Mouse (Mus musculus): ENCODE measurements at regions not wholly inside any gene's neighbourhood (a gene's known extent, or its start where the extent isn't known, plus 50 kb on each side); places are given as distances from the start of the nearest gene placed in this dataset.

- DNase-seq = no peak
Observed at GRCm38 (mm10) chrX:10770575-10770974, 55.8 kb downstream of the Mid1ip1 start.

DNA sequence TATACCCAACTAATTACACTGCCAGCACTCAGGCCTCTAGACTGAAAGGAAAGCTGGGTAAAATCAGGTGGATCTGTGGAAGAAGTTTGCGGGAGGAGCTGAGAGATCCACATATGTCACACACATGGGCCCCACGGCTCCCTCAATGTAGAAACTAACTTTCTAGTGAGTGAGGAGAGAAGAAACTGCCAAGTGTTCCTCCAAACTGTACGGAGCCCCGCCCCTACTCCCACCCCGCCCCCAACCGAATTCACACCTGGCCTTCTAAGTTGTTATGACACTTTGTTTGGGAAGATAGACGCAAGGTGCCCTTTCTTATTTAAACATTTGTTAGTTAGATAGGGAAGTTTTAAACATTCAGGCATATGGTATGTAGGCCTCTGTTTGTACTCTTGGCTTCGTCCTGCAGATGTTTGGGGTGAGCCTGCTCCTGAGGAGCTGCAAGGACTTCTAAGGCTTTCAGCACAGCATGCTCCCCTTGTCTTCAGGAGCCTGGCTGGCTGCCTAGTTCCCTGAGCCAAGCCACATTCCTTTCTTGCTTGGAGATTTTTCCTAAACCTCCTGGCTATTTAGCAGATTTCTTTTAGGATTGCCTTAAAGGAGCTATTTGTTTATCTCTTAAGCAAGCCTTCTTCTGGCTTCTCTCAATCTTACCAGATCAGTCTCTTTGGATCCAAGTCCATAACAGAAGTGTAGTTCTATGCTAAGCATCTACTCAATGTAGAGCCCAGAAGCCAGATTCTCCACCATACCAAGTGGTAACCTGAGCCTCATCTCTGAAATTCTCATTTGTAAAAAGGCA, 61.1 kb downstream of the Mid1ip1 start:
- peak; percentile 31 for DNase-seq

DNA sequence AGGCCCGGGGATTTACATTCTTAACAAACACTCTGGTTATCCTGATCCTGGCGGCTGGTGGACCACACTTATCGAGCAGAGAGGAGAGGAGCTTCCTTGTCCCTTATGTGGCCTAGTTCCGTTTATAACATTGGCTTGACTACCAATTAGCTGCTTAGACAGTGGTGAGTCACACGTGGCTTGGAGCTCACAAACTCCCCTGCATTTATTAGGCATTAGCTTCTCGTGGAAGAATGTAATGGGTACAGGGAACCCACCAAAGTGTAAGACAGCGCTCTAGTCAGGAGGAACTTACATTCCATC, 61.7 kb downstream of the Mid1ip1 start:
- peak; percentile 1 for DNase-seq

DNA sequence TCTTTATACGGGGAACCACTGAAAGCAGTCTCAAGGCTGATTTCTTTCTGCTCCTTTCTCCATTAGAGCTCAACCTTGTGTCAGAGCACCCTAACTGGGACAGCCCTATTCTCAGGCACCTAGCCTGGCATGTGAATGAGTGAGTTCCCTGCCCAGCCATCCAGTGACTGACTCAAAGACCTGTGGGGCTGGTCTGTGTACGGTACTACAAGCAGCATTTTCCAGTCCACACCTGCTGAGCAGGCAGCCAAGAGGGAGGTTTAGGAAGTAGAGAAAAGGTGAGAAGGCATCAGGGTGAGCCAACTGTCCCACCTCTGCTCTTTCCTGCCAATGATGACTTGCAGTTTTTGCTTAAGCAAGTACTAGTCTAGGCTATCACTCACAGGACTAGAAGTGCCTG, 63.2 kb downstream of the Mid1ip1 start:
- DNase-seq = no peak

DNA sequence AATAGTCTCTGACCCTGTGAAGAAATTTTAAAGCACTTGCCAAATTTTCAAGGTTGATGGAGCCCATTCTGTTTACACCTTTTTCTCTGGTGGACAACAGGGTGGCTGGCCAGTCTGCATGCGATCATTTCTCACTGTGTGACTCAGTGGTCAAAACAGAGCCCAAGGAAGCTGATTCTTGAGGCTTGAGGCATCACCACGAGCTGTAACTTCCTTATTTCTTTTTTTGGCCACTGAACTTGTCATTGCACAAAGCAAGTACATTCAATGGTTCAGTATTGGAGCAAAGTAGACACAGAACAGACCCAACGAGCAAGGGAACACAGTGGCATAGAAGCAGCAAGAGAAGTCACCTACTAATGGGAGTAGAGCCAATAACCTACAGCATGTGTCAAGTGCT, 71.5 kb downstream of the Mid1ip1 start:
- DNase-seq = no peak

- no peak for DNase-seq
Observed at GRCm38 (mm10) chrX:10787057-10787456, 72.2 kb downstream of the Mid1ip1 start.

GRCm38 (mm10) chrX:10820313-10820920, 105.6 kb downstream of the Mid1ip1 start:
- no peak for DNase-seq

DNA sequence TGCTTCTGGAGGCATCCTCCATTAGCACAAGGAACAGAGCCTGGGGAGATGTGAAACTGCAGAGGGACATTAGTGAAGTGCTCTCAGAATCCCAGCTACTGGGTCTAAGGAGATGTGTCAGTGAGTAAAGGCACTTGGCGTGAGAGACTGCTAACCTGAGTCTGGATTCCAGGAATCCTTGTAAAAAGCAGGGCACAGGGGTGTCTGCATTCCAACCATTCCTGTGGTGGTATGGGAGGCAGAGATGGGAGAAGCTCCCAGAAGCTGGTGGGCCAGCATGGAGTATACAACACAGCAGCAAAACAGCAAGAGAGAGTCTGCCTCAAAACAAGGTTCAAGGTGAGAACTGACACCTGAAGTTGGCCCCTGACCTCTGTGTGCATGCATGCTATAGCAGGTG, 118.9 kb downstream of the Mid1ip1 start:
- no peak for DNase-seq

DNA sequence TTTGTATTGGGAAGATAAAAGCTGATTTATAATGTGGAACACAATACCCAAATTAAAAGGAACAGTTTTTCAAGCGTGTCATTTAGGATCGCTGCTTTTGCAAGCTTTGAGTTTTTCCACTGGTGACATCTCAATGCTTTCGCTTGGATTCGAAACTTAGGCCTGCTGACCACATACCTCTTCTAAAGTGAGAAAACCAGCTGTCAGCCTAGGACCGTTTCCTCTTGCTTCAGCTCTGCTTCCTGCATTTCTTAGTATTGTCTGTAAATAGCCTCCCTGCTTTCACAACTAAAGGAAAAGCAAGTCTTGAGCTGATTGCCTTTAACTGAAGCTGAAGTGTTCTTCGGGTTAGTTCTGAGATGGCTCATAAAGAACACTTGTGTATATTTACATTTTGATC, 142.3 kb downstream of the Mid1ip1 start:
- peak; percentile 2 for DNase-seq

- no peak for DNase-seq
Observed at GRCm38 (mm10) chrX:10857668-10858067, 142.9 kb downstream of the Mid1ip1 start.

DNA sequence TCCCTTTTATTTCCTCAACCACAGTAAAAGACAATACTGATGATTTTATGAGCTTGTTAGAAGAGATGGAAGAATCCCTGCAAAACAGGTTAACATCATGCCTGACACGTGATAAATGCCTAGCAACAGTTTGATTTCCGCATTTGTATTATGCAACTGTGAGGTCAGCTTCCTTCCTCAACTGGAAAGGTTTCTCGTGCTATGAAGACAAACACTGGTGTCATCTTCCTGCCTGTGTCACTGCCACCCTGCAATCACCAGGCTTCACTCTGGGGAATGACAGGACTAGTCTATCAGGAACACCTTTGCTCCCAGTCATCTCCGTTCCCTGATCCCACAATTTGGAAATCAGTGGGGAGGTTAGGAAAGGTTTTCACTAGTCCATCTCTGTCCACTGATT, 156.8 kb downstream of the Mid1ip1 start:
- DNase-seq = peak; percentile 15

DNA sequence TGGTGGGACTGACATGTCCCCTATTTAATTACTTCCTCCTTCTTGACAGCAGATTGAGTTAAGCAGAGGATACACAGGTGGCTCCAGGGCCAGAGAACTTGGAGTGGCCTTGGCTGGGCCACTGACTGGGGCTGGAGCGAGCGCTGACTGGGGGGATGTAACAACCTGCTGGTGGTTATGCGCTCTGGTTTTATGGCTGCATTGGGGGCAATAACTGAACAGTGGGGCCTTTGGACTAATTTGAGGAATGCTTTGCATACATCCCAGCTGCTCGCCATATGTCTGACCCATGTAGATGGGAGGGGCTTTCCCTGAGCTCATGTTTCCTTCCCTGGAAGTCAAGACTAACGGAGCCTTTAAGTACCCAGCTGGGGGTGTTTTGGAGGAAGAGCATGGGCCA, 163.0 kb downstream of the Mid1ip1 start:
- DNase-seq = no peak

GRCm38 (mm10) chrX:10878922-10879321, 164.1 kb downstream of the Mid1ip1 start:
- peak; percentile 19 for DNase-seq

GRCm38 (mm10) chrX:10883729-10884464, 169.1 kb downstream of the Mid1ip1 start:
- no peak for DNase-seq

DNA sequence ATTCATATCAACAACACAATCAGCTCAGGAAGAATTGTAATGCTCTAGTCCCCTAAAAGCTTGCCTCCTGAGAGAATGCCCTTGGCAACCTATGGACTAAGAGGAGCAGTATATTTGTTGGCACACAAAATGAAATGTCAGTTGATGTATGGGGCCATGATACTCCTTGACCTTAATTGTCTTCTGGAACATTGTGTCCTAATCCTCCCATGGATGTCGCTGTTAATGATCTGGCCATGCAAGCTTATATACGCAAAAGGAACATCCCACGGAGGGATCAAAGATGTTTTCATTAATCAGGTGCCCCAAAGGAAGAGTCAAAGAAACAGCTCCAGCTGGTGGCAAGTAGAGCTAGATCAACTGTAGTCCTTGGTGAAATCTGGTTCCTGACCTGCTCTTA, 178.0 kb downstream of the Mid1ip1 start:
- DNase-seq = no peak

GRCm38 (mm10) chrX:10896193-10896955, 181.6 kb downstream of the Mid1ip1 start:
- no peak for DNase-seq

DNA sequence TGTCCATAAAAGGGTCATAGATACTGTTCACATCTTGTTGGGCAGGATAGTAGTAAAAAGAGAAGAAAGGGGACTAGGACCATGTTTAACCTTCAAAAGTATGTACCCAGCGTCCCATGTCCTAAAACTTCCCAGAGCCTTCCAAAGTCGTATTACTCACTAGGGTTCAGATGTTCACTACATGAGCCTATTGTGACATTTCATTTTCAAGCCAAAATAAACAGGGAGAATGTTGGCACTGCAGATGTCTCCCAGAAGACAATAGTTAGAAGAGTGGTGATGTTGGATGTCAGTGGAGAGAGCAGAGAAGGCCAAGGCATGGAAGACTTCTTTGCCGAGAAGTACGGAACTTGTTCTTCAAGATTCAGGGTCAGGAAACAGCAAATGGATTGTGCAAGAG, 187.9 kb downstream of the Mid1ip1 start:
- no peak for DNase-seq

DNA sequence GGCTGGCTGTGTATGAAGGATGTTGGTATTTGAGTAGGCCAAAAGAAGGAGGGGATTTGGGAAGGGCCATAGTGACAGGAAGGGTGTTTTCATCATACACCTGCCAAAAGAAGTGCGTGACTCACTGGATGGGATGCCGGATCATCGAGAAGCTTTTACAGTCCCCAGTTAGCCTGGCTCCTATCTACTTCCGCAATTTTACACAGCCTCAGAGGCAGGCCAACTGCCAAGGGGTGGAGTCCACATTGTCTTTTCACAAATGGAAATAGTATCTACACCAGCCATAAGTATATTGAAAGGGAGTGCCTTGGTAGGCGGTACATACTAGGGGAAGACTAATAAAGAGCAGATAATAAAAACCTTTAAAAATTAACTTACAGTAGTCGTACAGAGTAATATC, 189.3 kb downstream of the Mid1ip1 start:
- DNase-seq = peak; percentile 38

DNA sequence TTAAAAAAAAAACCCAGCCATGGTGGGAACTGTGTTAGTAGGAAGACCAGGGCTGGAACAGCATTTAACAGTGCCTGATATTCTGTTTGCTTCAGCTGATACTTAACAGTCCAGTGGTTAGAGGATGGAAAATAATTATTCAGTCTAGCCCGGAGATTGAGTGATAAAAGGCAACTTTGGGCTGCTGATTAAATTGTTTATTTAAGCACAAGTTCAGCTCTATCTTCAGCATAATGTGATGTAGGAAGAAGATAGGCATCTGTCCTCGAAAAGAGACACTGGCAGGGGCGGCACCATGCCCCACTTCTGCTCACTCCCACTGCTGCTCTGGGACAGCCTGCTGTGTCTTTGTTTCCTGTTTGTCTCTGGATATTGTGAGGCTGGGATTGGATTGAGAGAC, 190.1 kb downstream of the Mid1ip1 start:
- peak; percentile 2 for DNase-seq

DNA sequence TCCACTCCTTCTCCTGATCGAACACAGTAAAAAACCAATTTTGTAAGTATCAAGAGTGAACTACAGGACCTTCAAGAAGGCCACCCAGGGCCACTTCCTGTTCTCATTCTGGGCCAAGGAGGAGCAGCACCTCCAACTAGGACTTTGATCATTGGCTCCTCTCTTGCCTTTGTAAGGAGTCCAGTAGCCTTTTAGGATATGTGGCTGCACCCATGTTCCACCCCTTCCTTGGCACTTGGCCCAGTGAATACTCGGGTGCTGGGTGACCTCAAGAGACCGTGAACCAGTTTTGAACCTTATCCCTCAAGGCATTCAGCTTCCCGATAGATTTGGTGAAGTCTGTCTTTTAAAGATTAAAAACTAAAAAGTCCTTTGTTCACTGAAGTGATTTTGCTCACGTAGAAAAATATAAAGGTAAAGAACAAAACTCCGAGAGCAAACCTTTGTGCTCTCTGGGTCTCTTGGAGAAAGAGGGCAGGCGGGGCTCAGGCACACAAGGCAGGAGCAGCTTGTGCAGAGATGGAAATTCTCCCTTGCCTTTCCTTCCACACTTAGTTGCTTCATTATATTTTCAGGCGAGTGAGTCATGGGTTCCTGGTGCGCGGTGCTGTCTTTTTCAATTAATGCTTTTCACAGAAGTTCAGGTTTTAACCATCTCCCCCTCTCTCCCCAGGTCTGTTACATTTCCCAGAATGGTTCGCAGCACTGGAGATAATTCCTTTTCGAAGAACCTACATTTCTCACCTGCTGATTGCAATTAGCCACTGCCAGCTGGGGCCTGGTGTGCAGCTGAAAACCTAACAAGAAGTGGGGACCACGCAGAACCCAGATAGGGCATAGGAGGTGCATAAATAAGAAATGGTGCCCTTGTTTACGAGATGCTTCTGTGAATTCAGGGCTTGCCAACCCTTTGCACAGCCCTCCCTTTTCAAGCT, 196.6 kb downstream of the Mid1ip1 start:
- no peak for DNase-seq
